Mouse (Mus musculus) monocyte, adult 2 months (primary cell): ENCODE results near the gene Dstyk.

Source experiments
- DNase-seq, 2 experiments: peaks; one replicate each; pipeline ENCODE4 v3.0.0; 2022; ENCODE audit warnings: low spot score in 2 of 2, low read depth in 1 of 2

Gene Dstyk

DNA sequence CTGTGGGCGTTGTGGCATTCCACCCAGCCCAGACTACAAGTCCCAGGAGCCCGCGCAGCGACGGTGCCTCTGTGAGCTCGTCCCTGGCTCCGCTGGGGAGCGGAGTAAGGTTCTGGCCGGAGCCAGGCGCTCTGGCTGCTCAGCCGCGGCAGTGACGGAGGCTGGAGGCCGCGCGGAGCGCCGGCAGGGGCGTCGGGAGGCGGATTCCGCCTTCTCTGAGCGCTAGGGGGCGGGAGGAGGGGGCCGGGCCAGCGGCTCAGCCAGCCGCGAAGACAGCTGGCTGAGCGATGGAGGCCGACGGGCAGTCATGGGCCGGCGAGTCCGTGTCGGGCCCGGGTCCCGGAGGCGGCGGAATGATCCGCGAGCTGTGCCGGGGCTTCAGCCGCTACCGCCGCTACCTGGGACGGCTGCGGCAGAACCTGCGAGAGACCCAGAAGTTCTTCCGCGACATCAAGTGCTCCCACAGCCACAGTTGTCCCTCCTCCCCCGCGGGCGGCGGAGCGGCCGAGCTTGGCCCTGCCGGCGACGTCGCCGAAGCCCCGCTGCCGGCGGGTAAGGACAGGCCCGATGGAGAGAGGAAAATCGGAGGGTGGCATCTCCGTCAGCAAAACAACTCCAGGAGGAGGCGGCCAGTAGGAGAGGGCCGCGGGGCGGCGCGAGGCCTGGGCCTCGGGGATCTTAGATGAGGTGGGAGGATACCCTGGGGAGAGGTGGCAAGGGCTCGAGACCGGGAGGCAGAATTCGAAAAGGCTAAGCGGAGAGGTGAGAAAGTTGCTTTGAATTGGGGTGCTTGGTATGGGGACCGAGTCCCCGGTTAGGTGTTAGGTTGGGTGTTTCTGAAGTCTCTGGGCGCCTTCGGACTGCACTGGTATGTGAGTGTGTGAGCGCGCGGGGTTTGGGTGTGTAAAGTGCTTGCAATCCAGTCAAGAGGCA lies at the start of gene Dstyk:
TSS of gene Dstyk (plus strand) at position 237 of the 933 bp plus-strand sequence.
- peak; percentile 66 to 82 for DNase-seq

DNA sequence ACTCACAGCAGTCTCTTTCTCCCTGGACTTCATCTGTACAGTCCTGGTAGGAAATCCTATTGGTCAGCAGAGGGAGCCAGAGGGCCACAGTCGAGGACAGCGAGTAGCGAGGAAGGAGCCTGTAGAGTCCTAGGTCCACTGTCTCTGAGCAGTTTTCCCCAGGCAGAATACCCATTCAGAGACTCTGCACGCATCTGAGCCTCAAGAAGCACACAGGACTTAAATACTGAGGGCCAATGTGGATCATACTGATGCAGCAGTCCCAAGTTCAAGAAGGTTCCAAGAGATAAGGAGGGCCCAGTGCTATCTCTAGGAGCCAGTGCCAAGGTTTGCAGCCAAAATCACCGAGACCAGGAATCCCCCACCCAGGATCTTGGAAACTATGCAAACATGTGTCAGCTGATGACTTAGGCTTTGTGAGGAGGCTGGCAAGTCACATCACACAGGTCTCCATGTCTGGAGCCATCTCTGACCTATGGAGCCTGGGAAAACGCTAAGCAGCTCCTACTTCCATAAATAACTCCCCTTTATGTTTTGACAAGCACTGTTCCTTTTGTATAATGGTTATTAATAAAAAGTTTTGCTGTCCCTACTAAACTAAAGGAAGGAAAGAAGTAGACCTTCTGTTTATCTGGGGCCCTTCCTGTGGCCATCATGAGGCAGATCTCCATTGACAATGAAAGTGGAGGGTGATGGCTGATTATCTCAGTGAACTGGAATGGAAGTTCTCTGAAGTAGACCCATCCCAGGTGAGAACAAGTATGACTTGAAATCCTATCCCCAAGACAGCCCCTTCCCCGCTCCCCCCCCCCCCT lies 49.5 kb upstream of the Dstyk start:
- DNase-seq, result peak; percentile 41 to 67

DNA sequence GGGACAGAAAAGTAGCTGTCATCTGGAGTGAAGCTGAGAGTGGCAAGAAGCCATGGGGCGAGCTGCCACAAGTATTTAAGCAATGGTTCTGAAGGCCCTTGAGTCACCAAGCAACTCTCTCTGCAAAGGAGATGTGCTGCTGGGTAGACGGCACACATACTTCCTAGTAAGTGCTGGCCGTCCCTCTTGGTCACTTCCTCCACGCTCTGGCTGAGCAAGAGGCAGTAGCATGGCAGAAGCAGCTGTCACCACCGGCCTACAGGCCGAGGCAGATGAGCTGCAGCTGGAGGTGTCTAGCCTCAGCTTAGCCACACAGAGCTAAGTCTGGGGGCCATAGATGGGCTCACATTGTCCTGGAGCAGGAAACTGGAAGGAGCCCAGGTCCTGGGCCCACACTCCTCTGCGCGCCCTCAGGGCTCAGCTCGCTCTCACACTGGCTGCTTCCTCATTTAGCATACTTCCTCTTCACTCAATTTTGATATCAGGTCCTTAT lies 46.6 kb upstream of the Dstyk start:
- DNase-seq, result peak; percentile 43 to 63

DNA sequence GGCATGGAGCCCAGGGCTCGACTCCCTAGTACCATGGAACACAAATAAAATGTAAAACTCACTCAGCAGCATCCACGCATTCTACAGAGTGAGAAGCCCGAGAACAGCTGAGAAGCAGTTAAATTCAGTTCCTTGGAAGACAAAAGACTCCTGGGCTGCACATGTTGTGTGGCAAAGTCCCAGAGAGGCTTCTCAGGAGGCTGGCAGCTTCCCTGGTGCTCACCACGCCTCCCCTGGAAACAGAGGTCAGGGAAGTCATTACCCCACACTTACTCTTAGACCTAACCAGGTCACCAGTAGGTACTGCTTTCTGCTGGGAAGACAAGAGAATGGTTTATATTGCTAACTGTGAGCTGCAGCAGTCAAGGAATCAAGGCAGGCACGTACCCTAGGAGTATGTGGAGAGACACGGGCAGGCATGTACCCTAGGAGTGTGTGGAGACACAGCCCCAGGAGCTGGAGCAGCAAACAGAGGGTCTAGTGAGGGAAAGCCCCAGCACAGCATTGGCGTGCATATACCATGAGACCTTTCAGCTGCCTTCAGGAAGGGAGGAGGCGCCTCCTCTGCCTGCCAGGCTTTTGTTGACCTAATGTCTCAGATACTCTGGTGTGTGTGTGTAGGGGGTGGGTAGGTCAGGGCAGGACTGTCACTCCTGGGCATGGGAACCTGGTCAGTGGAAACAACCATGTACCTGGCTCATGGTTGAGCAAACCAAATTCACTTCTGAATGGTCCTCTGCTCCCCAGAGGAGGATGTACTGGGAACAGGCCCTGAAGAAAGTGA lies 45.9 kb upstream of the Dstyk start:
- DNase-seq, result no peak

DNA sequence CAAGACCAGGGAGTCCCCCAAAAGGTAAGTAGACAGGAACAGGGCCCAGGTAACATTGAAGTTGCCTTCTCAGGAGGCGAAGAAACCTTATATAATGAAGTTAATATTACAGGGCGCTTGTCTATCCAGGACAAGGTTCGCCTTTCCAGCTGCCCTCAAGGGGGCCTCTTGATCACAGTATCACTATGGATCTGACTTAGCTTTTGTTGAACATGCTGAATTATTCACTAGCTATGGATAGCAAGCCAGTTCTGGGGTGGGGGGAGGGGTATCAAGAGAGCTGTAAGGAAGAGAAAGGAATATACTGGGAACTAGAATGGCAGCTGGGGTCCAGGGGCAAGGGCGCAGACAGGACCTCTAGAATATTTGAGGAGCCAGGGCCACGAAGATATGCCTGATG lies 45.0 kb upstream of the Dstyk start:
- DNase-seq, result no peak

DNA sequence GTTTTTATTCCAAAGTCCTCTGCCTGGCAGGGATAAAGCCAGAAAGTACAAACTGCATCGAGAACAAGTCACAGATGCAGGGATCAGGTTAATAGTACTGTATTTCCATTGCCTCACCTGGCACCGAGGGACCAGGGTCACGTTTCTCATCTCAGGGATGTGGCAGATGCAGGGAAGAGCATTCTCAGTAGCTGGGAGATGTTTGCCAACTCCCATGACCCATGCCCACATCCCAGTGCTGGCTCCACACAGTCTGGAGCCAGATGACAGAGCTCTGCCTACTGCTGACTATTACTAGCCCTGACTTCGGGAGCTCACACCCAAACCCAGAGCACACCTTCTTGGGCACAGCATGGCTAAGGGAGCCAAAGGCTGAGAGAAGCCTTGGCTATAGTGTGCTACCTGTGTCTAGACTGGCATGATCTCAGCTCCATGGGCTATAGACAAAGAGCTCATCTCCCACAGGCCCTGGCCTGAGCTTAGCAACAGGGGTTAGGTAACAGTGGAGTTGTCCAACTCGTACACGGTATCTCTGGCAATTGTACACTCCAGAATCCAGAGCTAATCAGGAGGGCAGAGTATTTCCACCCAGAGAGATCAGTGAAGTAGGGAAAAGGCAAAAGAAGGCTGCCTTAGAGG lies 44.3 kb upstream of the Dstyk start:
- DNase-seq, result no peak

DNA sequence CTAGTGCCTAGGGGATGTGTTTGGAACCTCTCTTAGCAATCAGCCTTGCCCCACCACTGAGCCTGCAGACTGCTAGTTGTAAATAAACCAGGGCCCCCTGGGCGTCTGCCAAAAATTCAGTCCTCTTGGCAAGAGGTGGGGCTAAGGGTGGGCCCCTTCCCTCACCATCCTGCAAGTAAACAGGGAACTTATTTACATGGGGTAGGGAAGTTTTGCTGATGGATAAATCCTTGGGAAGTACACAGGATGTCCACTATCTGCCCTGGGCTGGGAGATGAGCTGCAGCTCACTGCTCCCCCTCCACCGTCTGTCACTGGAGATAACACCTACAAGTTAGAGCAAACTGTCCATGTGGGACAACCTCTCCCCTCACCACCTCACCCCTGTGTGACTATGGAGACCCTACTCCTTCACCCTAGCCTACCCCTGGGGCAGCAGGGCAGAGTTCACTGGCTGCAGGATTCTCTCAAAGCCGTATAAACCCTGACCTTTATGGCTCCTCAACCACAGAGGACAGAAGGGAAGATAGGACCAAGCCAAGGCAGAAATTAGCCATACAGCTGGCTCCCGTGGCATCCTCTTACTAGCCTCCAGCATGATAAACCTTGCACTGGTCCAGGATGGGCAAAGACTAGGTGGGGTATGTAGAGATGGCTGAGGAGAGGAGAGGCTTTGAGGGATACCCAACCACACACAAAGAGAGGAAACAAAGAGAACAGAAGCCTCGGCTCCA lies 43.0 kb upstream of the Dstyk start:
- no peak for DNase-seq

DNA sequence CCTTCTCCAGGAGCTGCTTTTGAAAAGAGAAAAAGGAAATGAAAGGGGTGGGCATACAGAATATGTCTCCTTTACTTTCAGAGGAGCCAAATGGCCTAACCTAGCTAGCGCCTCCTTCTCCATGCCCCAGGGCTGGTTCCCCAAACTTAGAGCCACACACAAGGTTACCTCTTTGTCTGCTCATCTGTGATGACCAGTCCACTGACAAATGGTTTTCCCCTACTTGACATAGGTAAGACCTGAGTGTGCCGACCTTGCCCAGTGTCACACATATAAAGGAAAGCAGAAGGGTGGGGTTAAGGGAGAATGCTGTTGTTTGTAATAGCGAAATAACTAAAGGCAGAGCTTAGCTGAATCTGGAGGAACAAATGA lies 42.5 kb upstream of the Dstyk start:
- peak in 1 of 2 experiments; percentile 31 for DNase-seq

DNA sequence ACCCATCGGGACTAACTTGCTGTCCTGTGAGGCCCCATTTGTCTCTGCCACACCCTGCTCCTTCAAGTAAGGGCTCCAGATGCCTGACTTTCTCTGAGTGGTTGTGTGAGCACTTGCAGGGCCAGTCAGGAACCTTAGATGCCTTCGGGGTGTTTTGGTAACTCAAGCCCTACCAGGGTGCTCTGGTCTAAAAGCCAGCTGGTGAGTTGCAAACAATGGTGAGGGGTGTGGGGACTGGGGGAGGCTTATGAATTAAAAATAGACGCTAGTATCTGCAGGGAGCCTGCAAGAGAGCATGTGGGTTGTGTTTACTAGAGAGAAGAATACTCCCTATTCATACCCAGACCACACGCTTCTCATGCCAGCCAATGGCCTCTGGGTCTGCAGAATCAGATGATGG lies 42.1 kb upstream of the Dstyk start:
- DNase-seq, result no peak

DNA sequence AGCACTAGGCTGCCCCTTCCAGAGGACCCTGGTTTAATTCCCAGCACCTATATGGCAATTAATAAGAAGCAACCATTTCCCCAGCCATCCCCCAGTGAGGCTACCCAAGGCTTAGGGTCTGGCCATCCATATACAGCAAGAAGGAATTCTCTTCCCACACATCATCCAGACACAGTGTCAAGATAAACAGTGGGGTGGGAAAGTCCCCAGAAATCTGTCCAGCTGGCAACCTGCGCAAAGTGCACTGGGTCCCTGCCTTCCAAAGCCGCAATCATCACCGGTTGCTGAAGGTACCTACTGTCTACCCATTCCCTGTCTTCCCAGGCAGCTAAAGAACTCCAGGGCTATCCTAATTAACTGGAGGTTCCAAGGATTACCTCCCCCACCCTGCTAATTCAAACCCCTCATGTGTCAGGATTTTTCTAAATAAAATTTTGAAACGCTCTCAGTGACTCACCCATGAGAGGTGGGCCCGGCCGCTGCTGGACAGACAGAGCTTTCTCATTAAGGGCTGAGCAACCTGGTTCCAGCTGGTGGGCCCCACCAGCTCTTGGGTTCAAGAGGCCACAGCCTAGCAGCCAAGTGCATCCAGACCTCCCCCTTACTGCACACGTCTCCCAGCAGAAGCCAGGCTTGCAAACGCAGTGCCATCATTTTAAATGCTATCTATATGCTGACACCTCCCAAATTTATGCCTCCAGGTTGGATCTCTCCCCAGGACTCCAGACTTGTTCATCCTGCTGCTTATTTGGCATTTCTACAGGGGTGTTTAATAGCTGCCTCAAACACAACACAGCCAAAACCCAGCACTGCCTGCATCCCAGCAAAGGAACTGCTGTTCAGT lies 40.9 kb upstream of the Dstyk start:
- DNase-seq, result no peak

DNA sequence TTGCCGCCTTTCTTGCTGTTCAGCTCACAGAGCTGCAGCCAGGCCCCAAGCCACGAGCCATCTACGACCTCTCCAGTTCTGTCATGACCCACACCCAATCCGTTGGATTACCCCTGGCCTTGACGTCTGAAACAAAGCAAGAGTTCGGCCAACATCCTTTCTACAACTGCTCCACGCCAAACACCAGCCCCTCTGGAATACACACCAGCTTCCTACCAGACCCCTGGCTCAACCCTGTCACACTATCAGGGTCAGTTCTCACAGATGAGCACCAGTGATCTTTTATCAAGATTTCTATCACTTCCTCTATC lies 40.3 kb upstream of the Dstyk start:
- DNase-seq, result no peak

DNA sequence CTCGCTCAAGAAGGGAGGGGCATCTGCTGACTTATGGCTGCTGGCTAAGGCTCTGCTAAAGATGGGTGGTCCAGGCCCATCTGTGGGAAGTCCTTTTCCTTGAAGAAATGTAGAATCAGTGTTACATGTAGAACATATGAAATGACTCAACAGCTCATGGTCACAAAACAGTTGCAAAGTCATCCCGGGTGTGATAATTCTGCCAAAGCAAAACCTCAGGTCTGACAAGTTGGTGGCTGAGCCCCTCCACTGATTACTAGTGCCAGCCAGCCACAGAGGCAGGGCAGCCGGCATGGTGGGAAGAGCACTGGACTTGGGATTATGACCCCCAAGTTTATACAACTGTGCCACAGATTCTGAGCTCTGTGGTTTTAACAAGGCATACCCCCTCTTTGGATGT lies 39.5 kb upstream of the Dstyk start:
- no peak for DNase-seq

DNA sequence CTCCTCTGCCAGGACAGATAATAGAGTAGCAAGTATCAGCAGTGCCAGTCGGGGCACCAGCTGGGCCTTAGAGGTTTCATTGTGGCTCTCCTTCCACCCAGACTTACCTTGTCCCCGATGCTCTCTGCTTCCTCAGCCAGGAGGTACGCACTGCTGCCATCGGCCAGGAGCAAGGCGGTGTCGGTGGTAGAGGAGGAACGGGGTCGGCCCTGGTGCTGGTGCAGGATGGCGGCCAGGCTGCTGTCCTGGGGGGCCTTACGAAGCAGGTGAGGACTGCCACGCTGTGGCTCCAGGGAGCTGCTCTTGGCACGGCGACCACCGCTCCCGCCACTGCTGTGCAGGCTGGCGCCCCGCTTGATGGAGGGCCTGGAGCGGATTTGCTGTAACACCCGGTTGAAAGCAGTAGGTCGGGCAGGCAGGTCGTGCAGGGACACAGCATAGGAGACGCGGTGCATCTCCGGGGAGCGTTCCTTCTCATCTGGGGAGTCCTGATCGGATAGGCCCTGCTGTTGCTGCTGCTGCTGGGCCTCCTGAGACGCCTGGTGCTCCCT lies 36.7 kb upstream of the Dstyk start:
- DNase-seq, result no peak

DNA sequence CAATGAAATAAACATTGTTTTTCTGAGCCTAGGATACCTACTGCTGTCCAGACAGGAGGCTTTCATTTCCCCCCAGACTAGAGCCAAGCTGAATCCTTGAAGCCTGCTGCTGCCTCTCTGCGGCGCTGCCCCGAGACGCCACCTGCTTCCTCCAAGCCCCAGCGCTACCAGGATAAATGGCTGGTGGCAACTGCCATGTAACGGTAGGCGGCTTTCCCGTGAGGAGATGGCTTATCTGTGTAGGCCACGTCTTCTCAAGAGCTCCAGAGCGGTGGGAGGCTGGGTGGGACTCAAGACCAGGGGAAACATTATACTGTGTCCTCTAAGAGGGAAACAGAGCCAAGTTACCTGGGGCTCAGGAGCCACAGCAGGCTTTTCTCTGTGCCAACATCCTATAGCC lies 35.4 kb upstream of the Dstyk start:
- DNase-seq, result no peak

DNA sequence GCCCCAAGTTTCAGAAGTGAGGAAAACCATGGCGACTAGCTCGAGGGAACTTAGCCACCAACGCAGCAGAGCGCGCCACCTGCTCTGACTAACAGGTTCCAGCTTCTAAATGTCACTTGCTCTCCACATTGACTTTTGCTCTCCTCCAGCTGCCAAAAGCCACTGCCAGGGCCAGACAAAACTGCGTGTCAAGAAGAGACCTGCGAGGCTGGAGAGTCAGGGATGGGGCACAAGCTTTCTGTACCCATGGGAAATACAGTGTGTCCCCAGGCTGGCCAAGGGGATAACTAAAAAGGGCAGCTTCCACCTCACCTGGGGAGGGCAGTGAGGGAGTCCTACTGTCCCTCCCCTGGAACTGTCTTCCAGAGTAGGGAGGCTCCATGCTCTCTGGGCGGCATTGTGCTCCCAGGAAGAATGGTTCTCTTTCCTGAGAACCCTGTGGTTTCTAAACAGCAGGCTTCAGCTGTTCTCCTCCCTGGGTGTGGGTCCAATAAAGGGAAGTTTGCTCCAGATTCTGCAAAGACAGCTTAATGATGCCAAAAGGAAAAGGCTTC lies 33.3 kb upstream of the Dstyk start:
- DNase-seq, result no peak

DNA sequence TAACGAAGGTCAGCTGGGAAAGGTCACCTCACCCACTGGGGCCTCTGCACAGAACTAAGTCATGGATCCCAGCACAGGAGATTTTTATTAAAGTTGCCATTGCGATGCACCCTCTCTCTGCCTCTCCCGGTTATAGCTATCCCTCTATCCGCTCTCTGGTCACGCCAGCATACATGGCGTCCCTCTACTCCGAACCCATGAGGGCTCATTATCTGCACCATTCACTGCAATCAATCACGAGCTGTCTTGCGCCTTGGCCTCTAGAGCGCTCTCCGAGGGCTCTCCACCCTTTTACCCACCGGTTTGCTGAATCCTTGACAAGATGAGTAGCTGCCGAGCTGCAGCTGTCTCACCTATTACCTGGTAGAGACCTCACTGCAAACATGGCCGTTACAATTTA lies 32.1 kb upstream of the Dstyk start:
- DNase-seq, result no peak

DNA sequence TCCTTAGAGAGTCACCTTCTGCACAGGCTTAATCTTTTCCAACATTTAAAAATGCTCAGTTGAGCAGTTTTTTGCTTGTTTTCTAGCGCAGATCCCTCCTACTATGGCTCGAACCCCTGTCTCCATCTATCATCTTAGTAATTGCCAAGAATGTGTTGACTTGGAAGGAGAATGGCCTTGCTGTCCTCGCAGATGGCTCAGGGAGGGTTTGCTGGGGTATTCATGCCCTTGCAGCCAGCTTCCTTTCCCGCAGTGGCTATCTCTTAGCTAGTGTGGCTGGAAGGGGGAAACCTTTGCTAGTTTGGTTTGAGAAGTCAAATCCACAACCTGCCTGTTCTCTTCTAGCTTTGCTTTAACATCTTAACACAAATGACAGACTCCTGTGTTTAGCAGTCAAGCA lies 31.6 kb upstream of the Dstyk start:
- DNase-seq, result no peak

DNA sequence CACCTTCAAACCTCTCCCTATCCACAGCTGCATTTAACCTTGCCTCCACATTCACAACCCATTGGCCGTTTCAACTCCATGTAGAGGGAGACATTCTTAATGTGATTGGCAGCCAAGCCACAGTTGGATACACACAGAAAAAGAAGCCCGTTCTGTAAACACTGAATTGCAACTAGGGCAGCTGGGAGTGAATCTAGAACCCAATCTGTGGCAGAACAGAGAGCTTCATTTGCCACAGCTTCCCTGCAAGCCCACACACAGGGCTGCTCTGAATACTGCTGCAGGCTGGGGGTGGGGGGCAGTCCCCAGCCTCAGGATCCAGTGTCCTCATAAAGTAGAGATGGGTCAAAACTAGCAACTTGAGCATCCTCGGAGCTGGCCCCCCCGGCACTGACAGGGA lies 31.1 kb upstream of the Dstyk start:
- DNase-seq, result no peak

DNA sequence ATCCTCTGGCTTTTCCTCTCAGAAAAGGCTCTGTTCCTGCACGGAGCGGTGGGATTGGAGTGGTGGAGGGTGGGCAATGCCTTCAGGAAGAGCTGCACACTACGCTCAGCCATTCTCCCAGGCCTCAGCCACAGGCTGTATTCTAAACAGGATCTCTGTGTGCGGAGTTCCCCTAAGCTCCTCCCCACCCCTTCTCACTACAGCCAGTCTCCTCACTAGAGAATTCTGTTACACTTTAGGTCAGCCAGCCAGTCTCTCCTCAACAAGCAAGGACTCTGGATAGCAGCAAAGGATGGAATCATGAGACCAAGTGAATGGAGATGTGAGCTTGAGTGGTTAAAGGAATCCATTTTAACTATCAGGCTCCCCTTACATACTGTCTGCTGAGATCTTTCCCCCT lies 29.4 kb upstream of the Dstyk start:
- no peak for DNase-seq
